Mouse (Mus musculus) ES-E14 (cell line): ENCODE results near the gene Gramd1b. TPM values are rescaled to one million over a fixed set of nuclear protein-coding genes. Genes with fewer than 3 reads are reported as not detected.

ENCODE experiments used
- DNase-seq: peaks from one replicate; pipeline ENCODE4 v3.0.0-alpha.2; 2013; ENCODE audit warnings: low read depth, low spot score
- H3K27ac ChIP-seq: 2 replicates; pipeline ENCODE4 v1.5.1; 2012; ENCODE audit warnings: low read depth, mild to moderate bottlenecking, low read length, moderate library complexity, mixed read lengths; ENCODE audit not compliant: poor library complexity, insufficient read depth, severe bottlenecking
- H3K36me3 ChIP-seq: 2 replicates; pipeline ENCODE4 v1.6.1; 2012; ENCODE audit warnings: mild to moderate bottlenecking, low read length, moderate library complexity, mixed read lengths; ENCODE audit not compliant: control insufficient read depth, poor library complexity, insufficient read depth, severe bottlenecking
- H3K4me1 ChIP-seq, 2 experiments: fragments of 150-350 bp in 1 of 2; sonication (generic) in 1 of 2; 2 replicates each; pipeline ENCODE4 v1.6.1; 2012; ENCODE audit warnings: low read length in 2 of 2, mild to moderate bottlenecking in 1 of 2, mixed read lengths in 1 of 2; ENCODE audit not compliant: control insufficient read depth in 2 of 2, insufficient read depth in 2 of 2, poor library complexity in 1 of 2
- H3K4me3 ChIP-seq, 2 experiments: fragments of 150-350 bp in 1 of 2; sonication (generic) in 1 of 2; 2 replicates each; pipeline ENCODE4 v1.5.1; 2012; ENCODE audit warnings: low read length in 2 of 2, low read depth in 1 of 2, mild to moderate bottlenecking in 1 of 2, mixed read lengths in 1 of 2; ENCODE audit not compliant: insufficient read depth in 1 of 2, poor library complexity in 1 of 2, severe bottlenecking in 1 of 2
- H3K9ac ChIP-seq: 2 replicates; pipeline ENCODE4 v1.6.1; 2012; ENCODE audit warnings: low read depth, mild to moderate bottlenecking, low read length, mixed read lengths; ENCODE audit not compliant: poor library complexity, insufficient read depth, severe bottlenecking
- H3K9me3 ChIP-seq: fragments of 150-350 bp; sonication (generic); 2 replicates; pipeline ENCODE4 v1.6.1; 2012; ENCODE audit warnings: low read depth, mild to moderate bottlenecking, low read length; ENCODE audit not compliant: control insufficient read depth, insufficient read depth
- CHD2 ChIP-seq: IDR thresholded peaks from 2 replicates; pipeline ENCODE4 v1.6.1; 2014; ENCODE audit warnings: mild to moderate bottlenecking, low read depth, low read length, inconsistent platforms
- HCFC1 ChIP-seq: IDR thresholded peaks from 2 replicates; pipeline ENCODE4 v1.6.1; 2012; ENCODE audit warnings: low read length, inconsistent platforms, borderline replicate concordance; ENCODE audit not compliant: insufficient read depth
- MAFK ChIP-seq: IDR thresholded peaks from 2 replicates; pipeline ENCODE4 v1.6.1; 2014; ENCODE audit warnings: mild to moderate bottlenecking, low read depth, low read length, inconsistent platforms; ENCODE audit not compliant: insufficient read depth
- ZC3H11A ChIP-seq: IDR thresholded peaks from 2 replicates; pipeline ENCODE4 v1.6.1; 2012; ENCODE audit warnings: low read depth, mild to moderate bottlenecking, inconsistent platforms, low read length, borderline replicate concordance
- ZNF384 ChIP-seq: IDR thresholded peaks from 2 replicates; pipeline ENCODE4 v1.6.1; 2012; ENCODE audit warnings: low read depth, low read length, inconsistent platforms
- in situ Hi-C, 2 experiments: fragments of 600-800 bp; cut with MboI; formaldehyde crosslinking; loops; one replicate each; pipeline ENCODE4 v1.15.1; 2025; ENCODE audit warnings: low sequenced_read_pairs in 2 of 2, inconsistent platforms in 1 of 2; ENCODE audit not compliant: unreplicated experiment in 2 of 2
- total RNA-seq: library from RNA; depleted of rRNA; stranded (reverse); fragments of 300-350 nt; gene quantifications from 2 replicates; pipeline ENCODE4 v1.2.3, GENCODE M21; 2012

The Gramd1b gene
- total RNA-seq, 1 experiment, result 24.1 TPM

- H3K4me1 ChIP-seq, result peaks cover 0 to 12% of the 10 kb centered on the region in 2 experiments; a peak in 1 of 4 replicates
- no peak overlapping the region for H3K4me3 ChIP-seq
- in situ Hi-C loops, result no loop called here
Measured at GRCm38 (mm10) chr9:40343828-40344227, 187.4 kb downstream of the Gramd1b start.

GRCm38 (mm10) chr9:40343053-40343652 is 188.0 kb downstream of the Gramd1b start:
- TF ChIP-seq ZC3H11A, result no peak
- no peak for TF ChIP-seq MAFK
- TF ChIP-seq CHD2, result no peak
- TF ChIP-seq HCFC1, result no peak
- TF ChIP-seq ZNF384, result no peak
- DNase-seq, result no peak
- no peak overlapping the region for H3K4me3 ChIP-seq
- peaks cover 0 to 12% of the 10 kb centered on the region in 2 experiments; a peak in 1 of 4 replicates for H3K4me1 ChIP-seq
- no peaks in the 10 kb centered on the region for H3K9me3 ChIP-seq
- no peaks in the 10 kb centered on the region for H3K36me3 ChIP-seq
- no peak overlapping the region for H3K27ac ChIP-seq
- in situ Hi-C loops, result no loop called here
- H3K9ac ChIP-seq, result no peak overlapping the region

More at GRCm38 (mm10) chr9:40343828-40344227, 187.4 kb downstream of the Gramd1b start:
- no peaks in the 10 kb centered on the region for H3K36me3 ChIP-seq
- no peak for DNase-seq
- no peak for TF ChIP-seq ZC3H11A
- TF ChIP-seq MAFK, result no peak
- TF ChIP-seq ZNF384, result no peak
- TF ChIP-seq CHD2, result no peak
- no peak for TF ChIP-seq HCFC1
- H3K27ac ChIP-seq, result no peak overlapping the region
- H3K9ac ChIP-seq, result no peak overlapping the region
- no peaks in the 10 kb centered on the region for H3K9me3 ChIP-seq

DNA sequence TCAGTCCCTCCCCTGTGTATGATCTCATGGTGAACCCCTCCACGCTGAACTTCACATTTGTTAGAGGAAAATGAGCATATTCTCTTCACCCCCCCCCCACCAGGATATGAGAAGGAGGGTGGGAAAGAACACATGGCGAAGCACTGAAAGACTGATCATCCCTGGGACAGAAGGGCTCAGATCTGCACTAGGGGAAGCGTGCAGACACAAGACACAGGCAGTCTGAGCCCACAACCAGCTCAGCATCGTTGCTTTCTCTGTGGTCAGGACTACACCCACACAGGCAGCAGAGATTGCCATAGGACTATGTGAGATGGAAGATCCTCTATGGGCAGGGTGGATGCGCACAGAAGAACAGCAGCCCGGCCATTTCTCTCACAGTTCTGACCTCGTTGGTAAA is 189.1 kb downstream of the Gramd1b start:
- in situ Hi-C loops, result no loop called here
- H3K36me3 ChIP-seq, result no peaks in the 10 kb centered on the region
- peaks cover 0 to 12% of the 10 kb centered on the region in 2 experiments; a peak in 1 of 4 replicates for H3K4me1 ChIP-seq
- no peak for DNase-seq
- no peaks in the 10 kb centered on the region for H3K9me3 ChIP-seq
- H3K4me3 ChIP-seq, result no peak overlapping the region
- H3K27ac ChIP-seq, result no peak overlapping the region
- TF ChIP-seq MAFK (no peak), HCFC1 (no peak), CHD2 (no peak), ZC3H11A (no peak), ZNF384 (no peak)
- H3K9ac ChIP-seq, result no peak overlapping the region

- peaks cover 0 to 7% of the 10 kb centered on the region in 2 experiments; a peak in 1 of 4 replicates for H3K4me1 ChIP-seq
- H3K27ac ChIP-seq, result no peak overlapping the region
- H3K4me3 ChIP-seq, result no peak overlapping the region
- DNase-seq, result no peak
- H3K9ac ChIP-seq, result no peak overlapping the region
- H3K36me3 ChIP-seq, result no peaks in the 10 kb centered on the region
- in situ Hi-C loops, result no loop called here
- no peak for TF ChIP-seq ZNF384
- no peak for TF ChIP-seq ZC3H11A
- TF ChIP-seq MAFK, result no peak
- TF ChIP-seq HCFC1, result no peak
- no peaks in the 10 kb centered on the region for H3K9me3 ChIP-seq
Measured at GRCm38 (mm10) chr9:40339578-40339977, 191.6 kb downstream of the Gramd1b start.

DNA sequence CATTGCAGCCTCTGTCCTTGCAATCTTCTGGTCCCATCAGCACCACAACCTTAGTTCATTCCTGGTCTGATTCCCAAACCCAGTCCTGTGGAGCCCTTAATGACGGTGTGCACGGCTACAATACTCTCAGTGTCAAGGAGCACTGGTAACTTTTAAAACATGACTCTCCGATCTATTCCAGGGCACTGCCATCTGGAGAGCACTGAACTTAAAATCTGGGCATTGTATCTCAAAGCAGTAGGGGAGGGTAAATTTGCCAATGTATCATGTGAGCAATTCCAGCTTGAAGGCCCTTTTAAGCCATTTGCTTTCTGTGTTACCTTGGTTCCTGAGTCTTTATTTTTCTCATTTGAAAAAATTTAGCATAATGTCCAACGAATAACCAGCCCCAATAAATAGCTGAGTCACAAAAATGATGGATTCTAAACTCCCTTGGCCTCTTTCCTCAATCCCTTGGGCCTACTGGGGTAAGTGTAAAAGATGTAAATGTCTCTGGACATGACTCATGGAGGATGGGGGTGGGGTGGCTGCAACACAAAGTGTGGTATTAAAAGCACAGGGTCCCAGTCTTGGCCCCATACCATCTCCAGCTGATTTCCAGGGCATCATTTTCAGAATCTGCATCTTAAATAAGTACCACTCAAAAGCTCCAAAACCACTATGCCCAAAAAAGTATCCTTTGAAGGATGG is 193.9 kb downstream of the Gramd1b start:
- H3K36me3 ChIP-seq, result no peaks in the 10 kb centered on the region
- TF ChIP-seq ZNF384 (no peak), ZC3H11A (no peak), CHD2 (no peak), HCFC1 (no peak), MAFK (no peak)
- no peak for DNase-seq
- H3K9me3 ChIP-seq, result no peaks in the 10 kb centered on the region
- no peak overlapping the region for H3K9ac ChIP-seq
- H3K4me3 ChIP-seq, result no peak overlapping the region
- in situ Hi-C loops, result no loop called here
- no peak overlapping the region for H3K27ac ChIP-seq
- peaks cover 2 to 16% of the 10 kb centered on the region in 2 experiments; a peak in 3 of 4 replicates for H3K4me1 ChIP-seq
